Mouse (Mus musculus): ENCODE data around the gene Vmn1r59.
"Not testable (repeated sequence)": the region's sequence is repeated elsewhere in the genome, so short reads cannot be mapped to it uniquely, and the experiment has no call there.

Gene Vmn1r59

DNA sequence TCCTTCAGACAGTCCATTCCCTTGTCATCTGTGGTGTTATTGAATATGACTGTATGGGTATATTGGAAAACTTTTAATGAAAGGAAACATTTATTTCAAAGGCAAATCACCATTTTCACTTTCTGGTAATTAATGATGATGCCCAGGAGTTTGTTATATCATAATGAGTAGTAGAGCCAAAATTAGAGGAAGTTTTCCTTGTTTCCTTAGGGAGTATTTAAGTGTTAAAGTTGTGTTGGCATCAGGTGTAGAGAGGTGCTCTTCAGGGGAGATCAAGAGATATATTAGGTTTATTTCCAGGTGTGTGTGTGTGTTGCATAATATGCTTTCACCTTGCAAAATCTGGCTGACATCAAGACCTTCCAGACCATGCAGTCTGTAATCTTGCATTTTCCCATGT lies at the start of gene Vmn1r59:
Vmn1r59 (minus strand) TSS at position 101 of the 400 bp plus-strand sequence.
- DNase-seq (ENCODE audit: inconsistent age in 2 of 2, low spot score in 1 of 2), result no peak

DNA sequence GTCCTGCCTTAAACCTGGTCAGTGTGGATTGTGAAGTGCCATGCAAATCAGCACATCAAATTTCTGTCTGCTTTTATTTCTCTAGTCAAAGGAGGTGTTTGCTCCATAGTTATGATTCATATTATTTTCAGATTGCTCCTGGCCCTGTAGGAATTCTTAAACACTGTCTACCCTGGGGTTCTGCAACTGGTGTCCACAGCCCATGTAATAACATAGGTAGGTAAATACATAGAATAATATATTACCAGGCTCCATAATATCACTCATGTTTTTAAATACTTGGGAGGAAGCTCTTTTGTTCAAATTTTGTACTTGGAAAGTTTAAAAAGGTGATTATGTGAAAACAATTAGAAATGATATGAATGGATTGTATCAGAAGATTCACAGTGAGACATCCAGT lies 37.3 kb upstream of the Vmn1r59 start, which contains the start of gene Vmn2r28:
Vmn2r28 (minus strand) TSS at position 101 of the 400 bp plus-strand sequence.
- DNase-seq (ENCODE audit: inconsistent age in 2 of 2, low spot score in 1 of 2), result not testable (repeated sequence)

GRCm38 (mm10) chr7:5454011-5454410 lies 2.6 kb downstream of the Vmn1r59 start:
- not testable (repeated sequence) for DNase-seq (ENCODE audit: inconsistent age in 2 of 2, low spot score in 1 of 2)

DNA sequence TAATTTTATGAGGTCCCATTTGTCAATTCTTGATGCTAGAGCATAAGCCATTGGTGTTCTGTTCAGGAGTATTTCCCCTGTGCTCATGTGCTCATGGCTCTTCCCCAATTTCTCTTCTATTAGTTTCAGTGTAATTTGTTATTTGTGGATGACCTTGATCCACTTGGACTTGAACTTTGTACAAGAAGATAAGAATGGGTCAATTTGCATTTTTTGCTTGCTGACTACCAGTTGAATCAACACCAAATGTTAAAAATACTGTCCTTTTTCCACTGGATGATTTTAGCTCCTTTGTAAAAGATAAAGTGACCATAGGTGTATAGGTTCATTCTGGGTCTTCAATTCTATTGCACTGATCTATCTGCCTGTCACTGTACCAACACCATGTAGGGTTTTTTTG lies 7.9 kb downstream of the Vmn1r59 start:
- DNase-seq (ENCODE audit: inconsistent age in 2 of 2, low spot score in 1 of 2), result no peak

GRCm38 (mm10) chr7:5413296-5413695 lies 43.3 kb downstream of the Vmn1r59 start, which contains the start of gene Vmn1r58:
TSS of gene Vmn1r58 (minus strand) at chr7:5413396.
- not testable (repeated sequence) for DNase-seq (ENCODE audit: inconsistent age in 2 of 2, low spot score in 1 of 2)

DNA sequence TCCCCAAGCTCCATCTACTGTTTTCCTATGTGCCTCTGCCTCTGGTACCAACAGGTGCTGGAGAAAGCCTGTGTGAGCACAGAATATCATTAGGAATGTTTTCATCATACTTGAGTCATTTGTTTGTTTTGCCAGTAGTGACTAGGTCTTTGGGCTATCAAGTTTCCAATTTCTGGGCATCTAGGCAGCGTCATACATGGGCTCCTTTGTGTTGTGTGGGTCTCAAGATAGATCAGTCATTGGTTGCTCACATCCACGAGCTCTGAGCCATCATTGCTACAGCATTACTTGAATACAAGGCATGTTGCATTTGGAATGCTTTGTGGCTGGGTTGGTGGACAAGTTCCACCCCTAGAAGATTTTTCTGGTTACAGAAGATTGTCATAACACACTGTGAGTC lies 50.4 kb downstream of the Vmn1r59 start:
- no peak for DNase-seq (ENCODE audit: inconsistent age in 2 of 2, low spot score in 1 of 2)
